Mouse (Mus musculus) brain, embryonic 14.5 days (tissue): ENCODE data around the gene Gm10338.
"Not testable (repeated sequence)": the region's sequence is repeated elsewhere in the genome, so short reads cannot be mapped to it uniquely, and the experiment has no call there.

Experiments used
- CTCF ChIP-seq: fragments of 200-500 bp; IDR thresholded peaks from 2 replicates; pipeline ENCODE4 v1.5.1; 2012; ENCODE audit warnings: inconsistent platforms, mild to moderate bottlenecking, moderate library complexity, borderline replicate concordance; ENCODE audit not compliant: insufficient read depth, insufficient read length; ENCODE audit errors: extremely low read depth
- POLR2A ChIP-seq: fragments of 200-500 bp; IDR thresholded peaks from 2 replicates; pipeline ENCODE4 v1.6.1; 2012; ENCODE audit warnings: mild to moderate bottlenecking, inconsistent platforms, borderline replicate concordance; ENCODE audit not compliant: poor library complexity, insufficient read depth, insufficient read length, severe bottlenecking; ENCODE audit errors: extremely low read depth

- not testable (repeated sequence) for TF ChIP-seq CTCF, POLR2A
Observed at GRCm38 (mm10) chr14:7595492-7595891, at the start of gene Gm10338.
